ENCODE assay signal across 13 mouse cellular contexts in the genomic region with DNA sequence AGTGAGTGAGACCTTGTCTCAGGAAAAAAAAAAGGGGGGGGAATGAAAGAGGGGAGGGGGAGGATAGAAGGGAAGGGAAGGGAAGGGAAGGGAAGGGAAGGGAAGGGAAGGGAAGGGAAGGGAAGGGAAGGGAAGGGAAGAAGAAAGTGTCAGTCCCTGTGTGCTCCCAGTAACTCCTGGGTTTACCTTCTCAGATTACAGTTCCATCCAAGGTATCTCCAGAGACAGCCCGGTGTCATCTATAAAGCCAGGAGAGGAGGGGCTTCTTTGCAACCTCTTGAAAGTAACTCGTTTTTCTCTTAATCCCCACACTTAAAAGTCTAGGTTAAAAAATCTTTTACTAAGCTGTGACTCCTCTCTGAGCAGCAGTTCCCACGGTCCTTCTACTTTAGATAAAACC.
"Had no signal": no experiment of that assay in that cellular context is flagged by ENCODE, and none has a peak within 500 bp of the region (broad histone marks: within the 10 kb centered on the region; RNA-seq: fewer than 3 reads in every experiment).

No protein-coding gene starts in this region.

- H3K4me1 ChIP-seq: midbrain, embryonic 12.5 days had no signal

- H3K9ac ChIP-seq: lung, embryonic 14.5 days; midbrain, embryonic 12.5 days; neural tube, embryonic 13.5 days; stomach, embryonic 15.5 days had no signal

- H3K4me3 ChIP-seq: midbrain, embryonic 12.5 days; myocyte; neural tube, embryonic 13.5 days; stomach, embryonic 15.5 days had no signal

- H3K9me3 ChIP-seq: midbrain, embryonic 12.5 days; neural tube, embryonic 13.5 days; stomach, embryonic 15.5 days had no signal

- H3K4me2 ChIP-seq: lung, embryonic 14.5 days; midbrain, embryonic 12.5 days; neural tube, embryonic 13.5 days; stomach, embryonic 15.5 days had no signal

- H3K27me3 ChIP-seq: stomach, embryonic 15.5 days had no signal

- DNase-seq: lung, embryonic 14.5 days; lung, postnatal 10 days; lung, postnatal 4 days; midbrain, embryonic 14.5 days; right cerebral cortex, postnatal 14 days; thymus, adult 2 months; thymus, postnatal 25 days; thymus, postnatal 4 days had no signal

- ATAC-seq: midbrain, embryonic 16.5 days had no signal

- H3K27ac ChIP-seq: midbrain, embryonic 12.5 days; neural tube, embryonic 13.5 days; stomach, embryonic 15.5 days had no signal

- H3K36me3 ChIP-seq: midbrain, embryonic 12.5 days; neural tube, embryonic 13.5 days; stomach, embryonic 15.5 days had no signal
